Mouse (Mus musculus): ENCODE data around the gene Nr4a2. TPM values are rescaled to one million over a fixed set of nuclear protein-coding genes. Genes with fewer than 3 reads are reported as not detected.

Nr4a2 gene
- total RNA-seq (2021): 1 to 10 TPM; 1.9 TPM

DNA sequence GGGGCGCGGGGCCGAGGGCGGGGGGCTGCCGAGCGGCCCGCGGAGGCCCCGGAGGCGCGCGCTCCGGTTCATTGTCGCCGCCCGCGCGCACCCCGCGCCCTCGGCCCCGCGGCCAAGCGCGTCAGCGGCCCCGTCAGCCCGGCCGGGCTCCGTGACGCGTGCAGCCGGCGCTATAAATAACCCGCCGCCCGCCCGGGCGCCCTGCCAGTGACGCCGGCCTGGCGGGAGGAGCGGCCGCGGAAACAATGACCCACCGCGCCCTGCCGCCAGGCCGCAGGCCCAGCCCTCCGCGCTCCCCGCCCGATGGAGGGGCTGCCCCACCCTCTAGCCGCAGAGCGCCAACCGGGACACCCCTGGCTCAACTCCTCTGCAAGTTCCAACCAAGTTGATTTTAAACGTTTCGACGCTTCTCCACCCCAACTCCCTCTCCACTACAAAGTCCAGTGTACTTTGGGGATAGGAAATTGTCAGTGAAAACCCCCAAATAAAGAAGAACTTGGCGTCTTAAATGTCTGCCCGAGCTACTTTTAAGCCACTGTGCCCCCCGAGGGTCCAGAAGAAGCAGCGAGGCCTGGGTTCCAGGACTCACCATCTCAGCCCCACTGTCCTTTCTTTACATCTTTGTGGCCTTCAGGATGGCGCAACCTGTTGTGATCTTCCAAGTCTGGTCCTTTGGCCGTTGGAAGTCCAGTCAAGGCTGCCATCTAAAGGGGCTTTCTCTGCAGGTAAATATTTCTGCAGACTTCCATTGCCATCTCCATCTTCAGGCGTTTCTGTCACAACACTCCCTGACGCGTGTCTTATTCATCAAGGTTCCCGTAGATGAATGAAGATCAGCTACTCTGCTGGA is at the start of gene Nr4a2:
TSS of gene Nr4a2 (minus strand) at position 13 of the 850 bp plus-strand sequence.
- peak; percentile 94 for DNase-seq

DNA sequence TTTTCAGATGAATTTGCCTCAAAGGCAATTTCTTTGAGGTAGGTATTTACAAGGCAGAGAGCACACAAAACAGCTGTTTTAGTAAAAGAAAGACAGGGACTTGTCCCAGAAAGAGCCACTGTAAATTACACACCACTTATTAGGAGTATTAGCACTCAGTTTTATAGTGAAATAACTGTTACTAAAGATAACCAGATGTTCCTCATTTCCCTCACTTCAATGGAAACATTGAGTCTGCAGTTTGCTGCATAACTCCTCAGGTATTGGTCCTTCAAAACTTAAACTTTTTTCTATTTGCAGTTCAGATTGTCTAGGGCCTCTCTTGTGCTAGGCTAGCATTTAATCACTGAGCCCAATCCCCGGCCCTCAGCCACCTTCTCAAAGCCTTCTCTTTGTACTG is 41.6 kb upstream of the Nr4a2 start:
- no peak for DNase-seq

DNA sequence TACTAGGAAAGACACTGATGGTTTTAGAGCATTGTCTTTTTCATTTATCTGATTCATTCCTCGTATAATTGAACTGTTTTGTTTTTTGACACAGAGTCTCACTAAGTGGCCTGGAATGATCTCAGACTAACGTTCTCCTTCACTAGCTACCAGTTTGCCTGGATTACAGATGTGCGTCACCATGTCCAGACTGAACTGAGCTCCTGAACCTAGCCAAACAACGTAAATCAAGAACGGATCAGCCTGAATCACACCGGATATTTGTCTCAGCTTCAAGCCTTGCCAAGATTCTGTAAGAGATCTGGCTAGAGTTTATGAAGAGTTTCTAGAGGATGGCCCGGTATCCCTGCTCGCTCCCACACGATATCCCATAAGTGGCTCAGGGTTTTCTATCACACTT is 33.0 kb upstream of the Nr4a2 start:
- no peak for DNase-seq

DNA sequence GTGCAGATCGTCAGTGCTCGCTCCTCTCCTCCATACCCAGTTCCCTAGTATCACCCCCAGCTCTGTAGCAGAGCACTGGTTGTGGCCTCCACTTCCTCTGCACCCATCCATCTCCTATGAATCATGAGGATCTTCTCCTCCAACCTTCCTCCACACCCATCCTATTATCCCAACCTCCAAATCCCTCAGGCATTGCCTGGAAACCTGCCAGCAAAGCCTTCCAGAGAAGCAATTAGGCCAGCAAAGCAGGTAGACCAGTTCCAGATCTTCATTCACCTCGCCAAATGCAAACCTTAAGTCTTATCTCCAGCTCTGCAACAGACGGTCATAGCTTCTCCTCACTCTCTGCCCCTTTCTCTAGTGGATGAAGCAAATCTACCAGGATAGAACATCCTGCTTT is 26.0 kb upstream of the Nr4a2 start:
- DNase-seq: no peak

DNA sequence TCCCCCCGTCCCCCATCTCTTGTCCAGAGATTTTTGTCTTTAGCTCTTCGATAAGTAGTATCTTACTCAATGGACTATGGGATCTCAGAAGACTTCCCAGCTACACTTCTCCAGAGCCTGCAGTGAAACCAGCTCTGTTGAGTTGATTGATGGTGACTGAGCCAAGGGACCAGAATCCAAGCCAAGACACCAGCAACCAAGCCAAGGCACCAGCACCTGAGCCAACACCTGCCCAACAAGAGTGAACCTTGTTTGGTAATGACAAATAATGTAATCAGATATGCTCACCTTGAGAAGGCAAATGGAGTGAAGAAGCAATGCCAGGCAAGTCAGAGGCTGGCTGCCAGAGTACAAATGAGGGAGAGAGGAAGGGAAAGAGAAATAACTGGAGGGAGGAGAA is 24.4 kb upstream of the Nr4a2 start:
- DNase-seq: no peak

DNA sequence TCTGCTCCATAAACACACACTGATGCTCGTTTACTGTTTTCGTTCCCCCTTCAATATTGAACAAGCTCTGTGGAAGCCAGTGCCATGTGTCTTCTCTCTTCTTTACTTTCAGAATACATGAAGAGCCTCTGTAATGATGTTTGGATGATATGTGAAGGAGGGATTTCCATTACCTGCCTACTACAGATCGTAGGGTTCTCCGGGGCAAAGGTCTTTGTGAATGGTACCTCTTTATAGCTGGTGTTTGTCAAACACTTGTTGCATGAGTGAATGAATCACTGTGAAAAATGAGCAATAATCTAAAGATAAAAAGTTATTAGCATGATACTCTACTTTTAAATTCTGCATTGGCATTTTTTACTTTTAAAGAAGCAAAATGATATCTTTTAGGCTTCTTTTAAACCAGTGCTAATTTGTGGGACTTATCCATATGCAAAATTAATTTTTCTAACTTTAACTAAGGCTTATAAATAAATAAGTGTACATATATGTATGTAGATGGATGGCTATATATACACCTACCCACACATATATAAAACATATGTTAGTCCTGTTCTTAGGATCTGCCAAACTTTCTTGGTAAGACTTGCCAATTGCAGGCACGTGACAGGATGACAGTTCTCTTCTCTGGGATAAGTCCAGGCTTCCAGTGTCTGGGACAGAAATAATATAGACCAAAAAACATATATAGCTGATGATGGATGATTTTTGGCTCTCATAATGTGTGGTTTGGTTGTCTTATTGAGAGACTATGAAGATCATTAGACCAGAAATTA is 22.0 kb upstream of the Nr4a2 start:
- DNase-seq: no peak

DNA sequence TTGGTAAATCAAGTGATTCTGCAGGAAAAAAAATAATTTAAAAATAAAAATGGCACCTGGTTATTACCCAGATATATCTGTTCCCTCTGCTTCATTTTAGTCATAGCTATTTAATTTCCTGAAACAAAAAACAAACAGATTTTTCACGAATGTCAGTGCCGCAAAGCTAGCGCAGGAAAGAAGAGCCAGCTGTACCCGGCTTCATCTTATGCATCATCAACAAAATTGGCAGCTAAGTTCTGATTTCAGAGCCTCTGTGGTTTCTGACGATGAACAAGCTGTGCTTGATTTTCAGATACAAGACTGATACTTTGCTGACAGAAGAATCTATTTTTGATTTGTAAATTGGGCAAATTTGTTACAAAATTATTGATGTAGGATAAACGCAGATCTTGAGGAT is 14.8 kb upstream of the Nr4a2 start:
- no peak for DNase-seq

DNA sequence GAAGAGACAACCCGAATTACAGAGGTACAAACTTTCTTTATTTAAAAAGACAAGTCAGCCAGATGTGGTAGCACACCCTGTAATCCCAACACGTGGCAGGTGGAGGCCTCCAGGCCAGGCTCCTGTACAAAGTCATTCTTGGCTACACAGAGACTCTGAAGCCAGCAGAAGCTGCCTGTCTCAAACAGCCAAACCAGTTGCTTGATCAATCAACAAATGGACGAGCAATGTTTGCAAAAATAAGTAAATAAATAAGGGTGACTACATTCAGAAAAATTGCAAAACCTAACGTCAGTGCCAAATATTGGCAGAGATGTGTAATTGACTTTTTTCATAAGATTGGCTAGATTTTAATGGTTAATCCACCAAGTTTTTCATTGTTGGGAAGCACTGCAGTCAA is 3.7 kb upstream of the Nr4a2 start:
- no peak for DNase-seq

DNA sequence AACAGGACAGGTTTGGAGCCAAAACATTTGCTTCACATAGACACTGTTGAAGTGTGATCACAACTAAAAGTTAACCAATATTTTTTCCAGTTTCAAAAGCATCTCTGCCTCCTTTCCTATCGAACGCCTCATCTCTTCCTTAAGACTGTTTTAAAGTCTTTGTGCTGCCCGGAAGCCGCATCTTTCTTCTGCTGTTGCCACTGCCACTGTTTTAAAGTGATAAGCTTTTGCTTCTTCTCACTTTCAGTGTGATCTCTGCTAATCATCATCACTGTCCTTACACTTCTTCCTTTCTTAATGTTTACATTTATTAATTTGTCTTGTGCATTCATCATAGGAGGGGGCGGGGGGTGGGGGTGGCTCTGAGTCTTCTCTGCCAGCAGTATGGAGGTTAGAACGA is 2.1 kb upstream of the Nr4a2 start:
- DNase-seq: no peak

DNA sequence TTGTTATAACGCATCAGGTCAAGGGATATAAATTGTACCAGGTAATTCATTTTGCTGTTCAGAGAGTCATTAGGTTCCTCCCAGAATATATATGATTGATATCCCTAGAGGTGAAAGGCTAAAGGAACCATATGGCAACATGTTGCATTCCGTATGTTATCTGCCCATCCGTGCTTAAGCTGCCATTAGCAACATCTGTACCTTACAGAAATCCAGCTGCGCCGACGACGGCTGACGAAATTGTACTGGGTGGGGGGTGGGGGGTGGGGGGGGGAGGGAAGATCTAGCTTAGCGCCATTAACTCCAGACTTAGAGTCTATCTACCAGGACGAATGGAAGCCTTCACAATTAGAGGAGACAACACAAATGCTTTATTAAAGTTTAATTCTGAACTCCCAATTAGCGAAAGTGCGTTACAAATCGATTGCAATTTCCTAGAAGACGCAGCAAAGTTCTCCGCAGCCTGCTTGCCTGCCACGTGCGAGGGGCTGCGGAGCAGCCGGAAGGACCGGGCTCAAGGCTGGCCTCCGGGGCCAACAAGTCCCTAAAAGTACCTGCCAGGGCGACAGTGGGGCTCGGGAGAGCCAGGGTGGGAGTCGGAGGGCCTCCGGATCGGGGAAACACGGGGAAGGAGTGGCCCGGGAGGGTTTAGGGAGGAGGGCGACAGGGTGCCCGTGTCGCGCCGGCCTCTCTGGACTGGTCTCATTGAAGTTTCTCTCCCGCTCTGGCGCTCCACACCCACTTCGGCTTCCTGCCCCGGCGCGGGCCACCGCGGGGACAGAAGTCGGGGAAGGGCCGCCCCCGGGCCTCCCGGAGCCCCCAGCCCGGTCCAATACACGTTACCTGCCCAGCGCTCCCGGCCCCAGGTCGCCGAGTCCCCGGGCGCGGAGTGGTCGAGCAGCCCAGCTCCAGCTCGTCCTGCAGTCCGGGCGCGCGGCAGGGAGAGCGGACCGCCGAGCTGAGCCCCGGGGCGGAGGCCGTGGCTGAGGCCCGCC is 520 bp downstream of the Nr4a2 start:
- DNase-seq: peak; percentile 67

DNA sequence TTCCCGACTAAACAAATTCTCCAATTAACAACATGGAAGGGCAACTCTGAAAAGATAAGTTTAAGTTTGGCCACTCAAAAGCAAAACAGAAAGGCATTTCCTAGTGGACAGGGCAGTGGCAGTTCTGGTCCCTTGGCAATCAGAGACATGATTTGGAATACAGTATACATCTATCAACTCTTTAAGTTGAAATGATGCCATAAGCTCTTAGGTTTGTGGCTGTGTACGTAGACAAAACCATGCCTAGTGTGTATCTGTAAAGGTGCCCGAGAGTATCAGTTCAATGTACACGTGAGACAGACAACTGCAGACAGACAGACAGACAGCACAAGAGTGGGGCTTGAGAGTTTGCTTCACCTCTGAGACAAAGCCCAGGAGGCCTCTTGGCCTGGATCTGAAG is 2.7 kb downstream of the Nr4a2 start:
- no peak for DNase-seq

DNA sequence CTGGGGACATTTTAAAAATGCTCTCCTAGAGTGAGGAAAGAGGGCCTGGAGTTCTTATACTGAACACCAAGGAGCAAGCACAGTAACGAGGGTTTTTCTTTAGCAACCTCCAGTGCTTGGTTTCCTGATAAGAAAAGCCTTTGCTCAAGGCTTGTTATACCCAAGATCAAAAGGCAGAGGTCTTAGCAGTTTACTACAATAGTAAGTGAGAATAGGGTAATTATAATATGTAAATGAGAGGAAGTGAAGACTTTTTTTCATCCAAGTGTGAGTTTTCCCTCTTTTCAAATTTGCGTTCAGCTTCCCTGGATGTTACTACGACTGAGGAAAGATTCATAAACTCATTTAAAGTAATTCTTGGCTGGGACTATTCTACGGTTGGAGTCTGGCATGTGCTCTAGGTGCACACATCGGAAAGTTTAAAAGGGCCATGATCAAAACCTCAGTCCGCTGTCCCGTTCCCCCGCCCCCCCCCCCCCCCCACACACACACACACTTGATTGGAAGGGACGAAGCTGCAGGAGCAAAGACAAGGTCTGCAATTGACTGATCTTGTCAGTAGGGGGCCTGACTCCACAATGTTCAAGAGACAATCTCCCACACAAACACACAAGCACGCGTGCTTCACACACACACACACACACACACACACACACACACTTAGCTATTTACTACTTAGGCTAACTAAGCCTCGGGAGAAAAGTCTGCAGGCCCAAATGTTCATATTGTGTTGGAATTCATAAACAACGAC is 6.4 kb downstream of the Nr4a2 start:
- DNase-seq: peak; percentile 78

DNA sequence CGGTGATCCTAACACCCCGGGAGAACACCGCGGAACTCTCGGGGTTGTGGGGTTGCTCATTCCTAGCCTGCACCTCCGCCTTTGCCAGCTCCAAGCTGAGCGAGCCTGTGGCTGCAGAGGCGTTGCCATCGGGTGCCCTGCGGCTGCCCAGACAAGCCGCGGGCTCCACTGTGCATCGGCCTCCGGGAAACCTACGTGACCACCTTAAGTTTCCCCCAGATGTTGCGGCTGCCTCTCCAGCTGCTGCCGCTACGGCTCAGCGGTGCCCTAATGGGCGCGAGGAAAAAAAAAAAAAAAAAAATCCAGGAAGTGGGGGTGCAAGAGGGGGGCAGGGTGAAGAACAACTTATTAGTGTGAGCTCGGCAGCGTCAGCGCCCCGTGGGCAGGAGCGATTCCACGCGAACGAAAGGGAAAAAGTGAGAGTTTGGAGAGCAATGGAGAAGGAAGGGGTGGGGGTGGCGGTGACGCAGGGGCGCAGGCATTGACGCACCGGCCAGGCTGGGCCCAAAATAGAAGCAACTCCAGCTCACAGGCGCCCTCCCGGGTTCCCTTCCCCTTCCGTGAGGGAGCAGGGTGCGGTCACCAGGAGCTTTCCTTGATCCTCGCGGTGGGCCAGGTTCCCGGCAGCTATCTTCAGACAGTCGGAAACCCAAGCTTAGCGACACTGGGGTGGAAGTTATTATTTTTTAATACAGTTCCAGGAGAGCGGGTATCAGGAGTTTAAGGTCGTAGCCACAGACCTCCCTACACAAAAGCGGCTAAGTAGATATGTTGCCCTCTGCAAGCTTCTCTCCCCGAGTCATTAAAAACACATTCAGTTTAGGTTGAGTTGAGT is 7.2 kb downstream of the Nr4a2 start:
- DNase-seq: peak; percentile 90

DNA sequence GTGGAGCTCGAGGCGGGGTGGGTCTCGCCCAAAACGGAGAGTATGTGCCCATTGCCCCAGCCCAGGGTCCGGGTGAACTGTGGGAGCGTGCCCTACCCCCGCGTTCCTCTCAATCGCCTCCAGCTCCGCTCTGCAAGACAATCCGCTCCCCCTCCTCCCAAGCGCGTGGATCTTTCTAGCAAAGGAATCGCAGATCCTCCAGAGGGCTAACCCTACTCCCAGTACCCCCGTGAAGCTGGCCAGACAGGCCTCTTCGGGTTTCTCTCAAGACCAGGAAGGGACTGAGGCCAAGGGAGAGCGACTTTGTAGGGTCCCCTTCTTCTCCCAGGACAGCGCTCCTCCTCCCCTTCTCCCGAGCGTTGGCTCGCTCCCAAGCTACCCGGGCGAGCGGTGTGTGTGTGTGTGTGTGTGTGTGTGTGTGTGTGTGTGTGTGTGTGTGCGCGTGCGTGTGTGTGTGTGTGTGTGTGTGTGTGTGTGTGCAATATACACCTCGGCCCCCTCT is 7.9 kb downstream of the Nr4a2 start:
- peak; percentile 68 for DNase-seq

DNA sequence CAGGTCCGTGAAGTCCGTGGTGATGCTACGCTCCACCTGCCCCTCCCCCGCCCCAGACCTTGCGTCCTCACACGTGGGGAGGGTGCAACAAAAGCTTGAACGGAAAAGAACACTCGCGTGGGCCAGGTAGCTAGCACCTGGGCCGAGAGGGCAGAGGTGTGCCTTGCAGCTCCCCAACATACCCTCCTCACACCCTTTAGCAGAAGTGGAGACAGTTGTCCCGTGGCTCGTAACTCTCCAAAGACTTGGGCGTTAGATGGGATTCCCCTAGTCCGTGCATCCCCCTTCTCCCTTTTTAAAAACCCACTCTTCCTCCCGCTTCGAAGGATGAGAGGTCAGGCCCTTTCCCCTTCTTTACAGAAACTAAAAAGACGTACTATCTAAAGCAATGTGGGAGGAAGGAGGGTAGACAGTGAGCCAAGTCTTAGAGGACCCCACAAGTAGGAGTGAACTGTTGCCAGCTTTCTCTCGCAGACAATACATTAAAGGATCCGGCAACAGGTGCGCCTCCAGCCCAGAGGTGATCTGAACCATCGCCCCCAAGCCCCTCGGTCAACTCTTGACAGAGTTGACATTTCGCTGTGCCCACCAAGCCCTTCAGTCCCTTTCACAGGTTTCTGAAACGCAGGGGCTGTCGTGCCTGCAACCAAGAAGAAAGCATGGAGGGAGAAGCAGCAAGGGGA is 8.5 kb downstream of the Nr4a2 start:
- no peak for DNase-seq

DNA sequence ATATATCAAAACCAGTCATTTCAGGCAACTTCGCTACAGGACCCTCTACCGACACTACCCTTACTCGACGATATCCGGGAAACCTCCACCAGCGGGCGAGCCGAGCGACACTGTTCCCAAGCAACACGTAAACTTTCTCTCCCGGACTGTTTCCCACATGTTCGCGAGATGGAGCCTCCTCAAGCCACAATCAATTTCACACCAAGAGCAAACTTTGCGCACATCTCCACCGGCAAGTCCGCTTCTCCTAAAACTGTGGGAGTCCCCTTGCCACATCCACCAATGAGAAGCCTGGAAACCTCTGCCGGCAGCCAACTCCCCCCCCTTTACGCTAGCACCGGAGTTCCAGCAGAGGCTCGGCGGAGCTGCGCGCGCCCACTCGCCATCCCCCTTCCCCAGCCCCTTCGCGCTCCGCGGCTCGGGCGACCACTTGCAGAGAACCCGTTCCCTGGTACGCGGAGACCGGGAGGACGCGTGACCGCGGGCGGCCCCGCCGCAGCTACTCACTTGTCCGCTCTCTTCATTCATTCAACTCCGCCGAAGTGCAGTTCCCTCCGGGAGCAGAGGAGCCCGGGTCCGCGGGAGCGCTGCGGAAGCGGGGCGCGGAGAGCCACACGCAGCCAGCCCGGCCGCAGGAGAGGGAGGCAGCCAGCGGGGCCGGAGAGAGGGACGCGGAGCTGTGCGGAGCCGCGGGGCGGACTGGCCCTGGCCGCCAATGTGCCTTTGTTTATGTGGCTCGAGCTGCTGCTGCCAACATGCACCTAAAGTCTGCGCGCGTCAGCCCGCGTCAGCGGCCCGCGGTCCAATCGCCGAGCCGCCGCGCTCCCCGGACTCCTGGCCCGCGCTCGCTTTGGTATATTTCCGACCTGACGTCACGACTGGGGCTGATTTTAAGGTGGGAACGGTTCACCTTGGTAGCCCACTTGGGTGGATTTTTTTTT is 9.3 kb downstream of the Nr4a2 start:
- DNase-seq: peak; percentile 82

DNA sequence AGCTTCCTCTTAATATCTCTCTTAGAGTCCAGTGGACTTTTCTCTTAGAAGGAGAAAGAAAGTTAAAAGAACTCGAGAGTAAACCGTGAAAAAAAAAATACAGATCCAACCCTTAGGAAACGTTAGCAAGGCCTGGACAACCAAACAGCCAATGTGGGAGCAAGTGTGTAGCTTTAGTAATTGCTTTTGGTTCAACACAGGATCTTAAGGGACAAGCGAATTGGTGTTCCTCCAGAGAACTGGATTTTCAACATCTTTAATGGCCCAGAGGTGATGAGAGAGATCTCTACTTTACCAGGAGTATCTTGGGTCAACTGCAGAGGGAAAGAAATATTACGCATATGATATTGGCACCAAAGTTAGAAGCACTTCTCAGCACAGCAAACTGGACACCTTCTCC is 10.4 kb downstream of the Nr4a2 start:
- no peak for DNase-seq

DNA sequence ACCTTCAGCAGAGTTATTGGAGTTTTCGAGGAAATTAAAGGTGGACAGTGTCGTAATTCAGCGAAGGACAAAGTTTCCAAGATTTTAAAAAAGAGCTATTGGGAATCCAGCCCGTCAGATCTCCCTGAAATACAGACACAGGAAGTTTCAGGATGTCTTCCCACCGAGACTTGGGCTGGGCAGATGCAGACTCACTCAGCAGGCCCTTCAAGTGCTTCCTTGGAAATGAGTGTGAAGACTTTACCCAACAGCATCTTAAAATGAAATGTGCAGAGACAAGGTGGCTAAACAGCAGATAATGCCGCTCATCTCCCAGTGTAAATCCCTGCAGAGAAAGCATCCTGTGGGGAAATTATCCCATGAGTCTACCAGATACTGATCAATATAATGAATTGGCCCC is 10.9 kb downstream of the Nr4a2 start:
- DNase-seq: no peak
